Comparison of ENCODE assay signal across 11 mouse cellular contexts in the genomic region with DNA sequence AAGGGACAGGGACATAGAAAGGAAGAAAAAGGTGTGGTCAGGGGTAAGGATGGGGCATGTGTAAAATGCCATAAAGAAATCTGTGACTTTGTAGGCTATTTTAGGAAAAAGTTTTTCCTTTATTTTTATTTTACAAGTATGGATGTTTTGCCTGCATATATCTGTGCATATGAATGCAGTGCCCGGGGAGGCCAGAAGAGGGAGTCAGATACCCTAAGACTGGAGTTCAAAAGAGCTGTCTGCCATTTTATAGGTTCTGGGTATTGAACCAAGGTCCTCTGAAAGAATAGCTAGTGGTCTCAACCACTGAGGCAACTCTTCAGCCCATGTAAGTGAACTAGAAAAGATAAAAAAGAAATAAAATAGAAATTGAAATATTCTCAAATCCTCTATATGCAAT. TPM values are rescaled to one million over a fixed set of nuclear protein-coding genes. Genes with fewer than 3 reads are reported as not detected.
A peak's percentile ranks its signal among the peaks of the same experiment; 100 is the strongest.
DNase-seq lines count a peak whose midpoint lies in the region; ATAC-seq and TF ChIP-seq lines count a peak whose summit lies in the region.
"Had no signal": no experiment of that assay in that cellular context is flagged by ENCODE, and none has a peak within 500 bp of the region (broad histone marks: within the 10 kb centered on the region; RNA-seq: fewer than 3 reads in every experiment).

No protein-coding gene starts in this region.

- H3K4me1 ChIP-seq in heart, postnatal 0 days (ENCODE audit: control insufficient read depth, insufficient read depth), result no peaks in the 10 kb centered on the region
- H3K4me1 ChIP-seq in heart, embryonic 12.5 days (replicated peaks), result no peaks in the 10 kb centered on the region
- H3K4me1 ChIP-seq in stomach, postnatal 0 days (replicated peaks; ENCODE audit: control insufficient read depth, insufficient read depth), result no peaks in the 10 kb centered on the region

- H3K4me2 ChIP-seq in heart, postnatal 0 days (ENCODE audit: low read depth, low read length), result no peak overlapping the region
- no peak overlapping the region for H3K4me2 ChIP-seq in heart, embryonic 12.5 days
- no peak overlapping the region for H3K4me2 ChIP-seq in stomach, postnatal 0 days (replicated peaks; ENCODE audit: low read depth)

- H3K9ac ChIP-seq in heart, postnatal 0 days (replicated peaks; ENCODE audit: low read depth, low read length), result no peak overlapping the region
- no peak overlapping the region for H3K9ac ChIP-seq in heart, embryonic 12.5 days
- no peak overlapping the region for H3K9ac ChIP-seq in stomach, postnatal 0 days (ENCODE audit: low read length)

- no peak overlapping the region for H3K27ac ChIP-seq in heart, postnatal 0 days (ENCODE audit: low read depth)
- H3K27ac ChIP-seq in heart, embryonic 12.5 days (ENCODE audit: poor library complexity, severe bottlenecking), result no peak overlapping the region
- no peak overlapping the region for H3K27ac ChIP-seq in stomach, postnatal 0 days (replicated peaks)

- no peak for TF ChIP-seq EP300 in heart, postnatal 0 days (IDR thresholded peaks at IDR 0.05; ENCODE audit: low read depth)
- no peak for TF ChIP-seq EP300 in stomach, postnatal 0 days (optimal IDR thresholded peaks at IDR 0.05)

- no peak for ATAC-seq in heart, postnatal 0 days (ENCODE audit: insufficient read depth, low read depth)
- no peak for ATAC-seq in heart, embryonic 12.5 days (ENCODE audit: insufficient number of reproducible peaks, low FRiP score)
- no peak for ATAC-seq in stomach, postnatal 0 days (ENCODE audit: low FRiP score, low TSS enrichment)

- H3K4me3 ChIP-seq in heart, postnatal 0 days (ENCODE audit: low read depth, low read length), result no peak overlapping the region
- no peak overlapping the region for H3K4me3 ChIP-seq in heart, embryonic 12.5 days
- H3K4me3 ChIP-seq in stomach, postnatal 0 days (ENCODE audit: low read depth, low read length), result no peak overlapping the region

- no peaks in the 10 kb centered on the region for H3K9me3 ChIP-seq in heart, postnatal 0 days (replicated peaks; ENCODE audit: control insufficient read depth, low read length)
- H3K9me3 ChIP-seq in heart, embryonic 12.5 days (replicated peaks), result 0 out of 2 replicates have a peak, but pooled peaks cover 2% of the 10 kb centered on the region
- H3K9me3 ChIP-seq in stomach, postnatal 0 days (ENCODE audit: control insufficient read depth, low read length), result no peaks in the 10 kb centered on the region

- peak; percentile 40 for TF ChIP-seq CTCF in heart, postnatal 0 days (IDR thresholded peaks at IDR 0.05; ENCODE audit: low read depth)
- TF ChIP-seq CTCF in stomach, postnatal 0 days (IDR thresholded peaks at IDR 0.05; ENCODE audit: low read depth), result peak; percentile 58

- DNase-seq in heart, postnatal 0 days (ENCODE audit: low spot score), result no peak
- DNase-seq in testis, postnatal 10 days (ENCODE audit: low spot score), result peak; percentile 52
- DNase-seq in testis, postnatal 14 days (ENCODE audit: low spot score), result no peak
- peak; percentile 16 for DNase-seq in c-Kit-positive CD71-negative TER-119-negative erythroid progenitor cells, embryonic 14.5 days (ENCODE audit: low read depth)
- DNase-seq in stomach, postnatal 0 days (ENCODE audit: low spot score), result no peak
- no peak for DNase-seq in left cerebral cortex, postnatal 14 days (ENCODE audit: low spot score in 2 of 2)
- DNase-seq in urinary bladder, postnatal 36 days (ENCODE audit: low spot score in 2 of 2), result no peak
- DNase-seq: heart, postnatal 14 days; right cerebral cortex, postnatal 4 days; thymus, postnatal 4 days had no signal

- H3K27me3 ChIP-seq in heart, postnatal 0 days (ENCODE audit: control insufficient read depth, insufficient read depth, low read length), result no peaks in the 10 kb centered on the region
- no peaks in the 10 kb centered on the region for H3K27me3 ChIP-seq in heart, embryonic 12.5 days (replicated peaks)
- H3K27me3 ChIP-seq in stomach, postnatal 0 days (ENCODE audit: control insufficient read depth, insufficient read depth, low read length), result no peaks in the 10 kb centered on the region

- intact Hi-C loops in left cerebral cortex, postnatal 14 days (cut with DNase I), result loop anchor here (5.0 kb wide), 1 partner anchor 71 kb away; no protein-coding TSS in a partner anchor

- WGBS in heart, postnatal 0 days, result 73% methylated on average over 1 of the region's 1 CpGs
- 59% methylated on average over 1 of the region's 1 CpGs for WGBS in heart, embryonic 12.5 days
- WGBS in stomach, postnatal 0 days, result 67% methylated on average over 1 of the region's 1 CpGs

- no peaks in the 10 kb centered on the region for H3K36me3 ChIP-seq in heart, postnatal 0 days (replicated peaks; ENCODE audit: control insufficient read depth, insufficient read depth, low read length)
- H3K36me3 ChIP-seq in heart, embryonic 12.5 days, result no peaks in the 10 kb centered on the region
- no peaks in the 10 kb centered on the region for H3K36me3 ChIP-seq in stomach, postnatal 0 days (ENCODE audit: control insufficient read depth, insufficient read depth, low read length)

RNA-seq across cellular contexts. Expression of gene Col4a4, which starts 14.9 kb away (rescaled TPM):
- 0.53 and 1.9 TPM in 2 replicates for total RNA-seq in heart, postnatal 0 days (2014; rRNA removed; ENCODE audit: low replicate concordance)
- 0.89 and 1.3 TPM in 2 replicates for polyA plus RNA-seq in heart, postnatal 0 days (2015; fragmentation: Nextera tagmentation; extraction: Ambion mirVana)
- polyA plus RNA-seq in heart, embryonic 12.5 days (2016; fragmentation: Nextera tagmentation; extraction: Ambion mirVana), result 0.33 and 0.49 TPM in 2 replicates
- 0.31 and 0.61 TPM in 2 replicates for polyA plus RNA-seq in stomach, postnatal 0 days (2015; fragmentation: Nextera tagmentation; extraction: Ambion mirVana)
- 1 to 10 TPM; 3.5 to 3.9 TPM for total RNA-seq in left cerebral cortex, postnatal 14 days (2021)

RNA-seq across cellular contexts. Expression of gene Col4a3, which starts 15.0 kb away (rescaled TPM):
- 0.08 and 9.9 TPM in 2 replicates for total RNA-seq in heart, postnatal 0 days (2014; rRNA removed; ENCODE audit: low replicate concordance)
- polyA plus RNA-seq in heart, postnatal 0 days (2015; fragmentation: Nextera tagmentation; extraction: Ambion mirVana), result 0.58 and 0.63 TPM in 2 replicates
- polyA plus RNA-seq in heart, embryonic 12.5 days (2016; fragmentation: Nextera tagmentation; extraction: Ambion mirVana), result 0.54 and 0.60 TPM in 2 replicates
- polyA plus RNA-seq in stomach, postnatal 0 days (2015; fragmentation: Nextera tagmentation; extraction: Ambion mirVana), result 0.36 and 0.42 TPM in 2 replicates
- total RNA-seq in left cerebral cortex, postnatal 14 days (2021), result 1 to 10 TPM; 1.3 to 1.8 TPM

Comparison
In these comparisons a context has a peak if more than half of its experiments do, and no peak if none do; other contexts are left out.
1. DNase-seq: peak in testis, postnatal 10 days (single experiment) and c-Kit-positive CD71-negative TER-119-negative erythroid progenitor cells, embryonic 14.5 days (single experiment); none in heart, postnatal 0 days (single experiment), testis, postnatal 14 days (single experiment), stomach, postnatal 0 days (single experiment), left cerebral cortex, postnatal 14 days (0 of 2) and urinary bladder, postnatal 36 days (0 of 2).